Mouse (Mus musculus): ENCODE measurements around the gene Aoc2. TPM values are rescaled to one million over a fixed set of nuclear protein-coding genes. Genes with fewer than 3 reads are reported as not detected.

Aoc2 gene
- polyA plus RNA-seq (2012), result 1.9 and 2.8 TPM in 2 replicates

DNA sequence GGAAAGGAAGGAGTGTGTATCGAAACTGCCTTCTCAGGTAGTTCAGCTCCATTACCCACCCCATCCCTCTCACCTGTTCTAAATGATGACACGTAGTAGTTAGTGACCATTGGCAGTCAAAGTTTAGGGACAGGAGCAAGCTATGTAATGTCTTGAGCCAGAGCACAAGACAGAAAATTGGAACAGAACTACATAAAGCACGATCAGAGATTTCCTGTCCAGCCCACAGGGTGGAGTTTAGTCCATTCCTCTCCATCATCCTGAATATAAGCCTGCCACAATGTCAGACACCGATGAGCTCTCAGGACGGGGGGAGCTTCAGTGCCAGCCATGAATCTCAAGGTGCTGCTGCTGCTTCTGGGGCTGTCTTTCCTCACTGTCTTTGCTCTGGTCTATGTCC, at the start of gene Aoc2:
Gene Aoc2, plus strand, starts transcription at position 301 of the 400 bp plus-strand sequence.
- Histone ChIP-seq H3K27me3 (ENCODE audit: control insufficient read depth) (no peaks in the 10 kb centered on the region), H3K4me1 (ENCODE audit: control insufficient read depth) (peaks cover 23% of the 10 kb centered on the region), H3K9me3 (ENCODE audit: control insufficient read depth, low read length) (no peaks in the 10 kb centered on the region), H3K36me3 (ENCODE audit: control insufficient read depth) (peaks cover 92% of the 10 kb centered on the region), H3K4me3 (replicated peaks) (no peak within 1 kb of the TSS)
- TF ChIP-seq TAL1 (IDR thresholded peaks at IDR 0.05; ENCODE audit: low read length), result no peak
- no peak for TF ChIP-seq GATA1 (IDR thresholded peaks at IDR 0.05; ENCODE audit: low read length)

DNA sequence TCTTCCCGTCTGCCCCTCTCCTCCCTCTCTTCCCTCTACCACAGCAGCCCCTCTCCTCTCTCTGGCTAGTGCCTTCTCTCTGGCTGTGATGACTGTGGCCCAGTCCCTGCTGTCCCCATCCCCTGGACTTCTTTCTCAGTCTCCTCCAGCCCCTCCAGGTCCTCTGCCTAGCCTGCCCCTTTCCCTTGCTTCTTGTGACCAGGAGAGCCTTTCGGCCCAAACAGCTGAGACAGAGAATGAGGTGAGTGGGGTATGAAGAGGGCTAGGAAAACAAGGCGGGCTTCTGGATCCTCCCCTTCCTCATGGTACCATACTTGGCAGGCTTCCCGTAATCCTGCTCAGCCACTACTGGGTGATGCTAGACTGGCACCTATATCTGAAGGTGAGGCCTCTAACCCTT, 49.6 kb upstream of the Aoc2 start:
- Histone ChIP-seq H3K4me3 (replicated peaks) (no peak overlapping the region), H3K4me1 (ENCODE audit: control insufficient read depth) (peaks cover 38% of the 10 kb centered on the region), H3K27me3 (ENCODE audit: control insufficient read depth) (peaks cover 3% of the 10 kb centered on the region), H3K36me3 (ENCODE audit: control insufficient read depth) (peaks cover 47% of the 10 kb centered on the region), H3K9me3 (ENCODE audit: control insufficient read depth, low read length) (no peaks in the 10 kb centered on the region)
- TF ChIP-seq GATA1 (IDR thresholded peaks at IDR 0.05; ENCODE audit: low read length) (no peak), TAL1 (IDR thresholded peaks at IDR 0.05; ENCODE audit: low read length) (no peak)

DNA sequence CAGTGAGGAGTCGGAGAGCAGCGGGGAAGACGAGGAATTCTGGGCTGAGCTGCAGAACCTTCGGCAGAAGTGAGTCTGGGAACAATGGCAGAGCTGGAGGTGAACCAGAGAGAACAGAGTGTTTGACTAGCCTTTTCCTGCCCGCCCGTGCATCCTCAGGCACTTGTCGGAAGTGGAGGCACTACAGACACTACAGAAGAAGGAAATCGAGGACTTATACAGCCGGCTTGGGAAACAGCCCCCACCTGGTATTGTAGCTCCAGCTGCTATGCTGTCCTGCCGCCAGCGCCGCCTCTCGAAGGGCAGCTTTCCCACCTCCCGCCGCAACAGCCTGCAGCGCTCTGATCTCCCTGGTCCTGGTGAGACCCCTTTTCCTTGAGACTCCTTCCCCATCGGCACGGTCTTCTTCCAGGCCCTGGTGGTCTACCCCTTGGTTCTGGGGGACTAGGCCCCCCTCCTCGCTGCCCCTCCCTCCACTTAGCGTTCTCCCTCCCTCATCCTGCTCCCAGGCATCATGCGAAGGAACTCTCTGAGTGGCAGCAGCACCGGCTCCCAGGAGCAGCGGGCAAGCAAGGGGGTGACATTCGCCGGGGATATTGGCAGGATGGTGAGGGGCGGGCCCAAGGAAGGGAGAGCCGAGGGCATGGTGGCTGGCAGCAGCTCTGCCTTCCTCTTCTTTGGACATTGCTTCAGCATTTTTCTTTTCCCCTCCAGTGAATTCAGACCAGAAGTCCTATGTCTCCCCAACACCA, 48.4 kb upstream of the Aoc2 start:
- Histone ChIP-seq H3K4me1 (ENCODE audit: control insufficient read depth) (peaks cover 38% of the 10 kb centered on the region), H3K27me3 (ENCODE audit: control insufficient read depth) (peaks cover 8% of the 10 kb centered on the region), H3K36me3 (ENCODE audit: control insufficient read depth) (peaks cover 47% of the 10 kb centered on the region), H3K9me3 (ENCODE audit: control insufficient read depth, low read length) (no peaks in the 10 kb centered on the region), H3K4me3 (replicated peaks) (peak overlapping the region; percentile 10)
- TF ChIP-seq TAL1 (IDR thresholded peaks at IDR 0.05; ENCODE audit: low read length), result no peak
- TF ChIP-seq GATA1 (IDR thresholded peaks at IDR 0.05; ENCODE audit: low read length), result no peak

DNA sequence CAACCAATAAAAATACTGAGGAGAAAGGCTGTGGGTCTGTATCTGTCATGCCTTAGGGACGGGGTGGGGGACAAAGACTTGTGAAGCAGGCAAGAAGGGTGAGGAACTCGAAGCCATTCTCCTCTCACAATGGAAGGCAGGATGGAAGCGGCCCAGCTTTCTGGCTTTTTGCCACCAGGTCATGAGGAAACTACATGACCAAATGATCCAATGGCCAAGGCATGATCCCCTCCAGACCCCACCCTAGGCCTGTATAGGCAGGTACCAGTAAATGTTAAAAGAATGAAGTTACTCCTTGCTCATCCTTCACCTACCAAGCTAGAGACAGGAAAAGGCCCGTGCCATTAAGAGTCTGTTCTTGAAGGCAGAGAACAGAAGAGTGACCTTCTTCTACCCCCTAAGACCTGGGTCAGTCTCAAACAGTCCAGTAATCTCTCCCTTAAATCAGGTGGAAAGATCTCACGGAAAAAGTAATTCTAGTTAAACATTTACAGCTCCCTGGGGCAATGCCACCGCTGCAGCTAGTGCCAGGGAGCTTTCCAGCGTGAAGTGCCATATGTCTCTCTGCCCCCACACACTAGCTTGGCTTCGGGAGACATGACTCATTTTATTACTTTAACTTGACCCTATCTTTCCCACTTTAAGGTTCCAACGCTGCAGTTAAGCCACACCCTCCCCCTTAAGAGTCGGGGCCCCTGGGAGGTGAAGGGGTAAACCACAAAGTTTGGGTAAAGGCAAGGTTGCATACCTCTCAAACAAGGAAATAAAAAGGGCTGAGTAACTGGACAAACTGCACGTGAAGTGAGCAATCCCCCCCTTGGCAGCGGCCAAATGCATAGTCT, 47.3 kb upstream of the Aoc2 start:
- Histone ChIP-seq H3K27me3 (ENCODE audit: control insufficient read depth) (peaks cover 5% of the 10 kb centered on the region), H3K4me1 (ENCODE audit: control insufficient read depth) (peaks cover 38% of the 10 kb centered on the region), H3K9me3 (ENCODE audit: control insufficient read depth, low read length) (no peaks in the 10 kb centered on the region), H3K4me3 (replicated peaks) (peak overlapping the region; percentile 83), H3K36me3 (ENCODE audit: control insufficient read depth) (peaks cover 43% of the 10 kb centered on the region)
- TF ChIP-seq GATA1 (IDR thresholded peaks at IDR 0.05; ENCODE audit: low read length), result peak; percentile 46
- no peak for TF ChIP-seq TAL1 (IDR thresholded peaks at IDR 0.05; ENCODE audit: low read length)

DNA sequence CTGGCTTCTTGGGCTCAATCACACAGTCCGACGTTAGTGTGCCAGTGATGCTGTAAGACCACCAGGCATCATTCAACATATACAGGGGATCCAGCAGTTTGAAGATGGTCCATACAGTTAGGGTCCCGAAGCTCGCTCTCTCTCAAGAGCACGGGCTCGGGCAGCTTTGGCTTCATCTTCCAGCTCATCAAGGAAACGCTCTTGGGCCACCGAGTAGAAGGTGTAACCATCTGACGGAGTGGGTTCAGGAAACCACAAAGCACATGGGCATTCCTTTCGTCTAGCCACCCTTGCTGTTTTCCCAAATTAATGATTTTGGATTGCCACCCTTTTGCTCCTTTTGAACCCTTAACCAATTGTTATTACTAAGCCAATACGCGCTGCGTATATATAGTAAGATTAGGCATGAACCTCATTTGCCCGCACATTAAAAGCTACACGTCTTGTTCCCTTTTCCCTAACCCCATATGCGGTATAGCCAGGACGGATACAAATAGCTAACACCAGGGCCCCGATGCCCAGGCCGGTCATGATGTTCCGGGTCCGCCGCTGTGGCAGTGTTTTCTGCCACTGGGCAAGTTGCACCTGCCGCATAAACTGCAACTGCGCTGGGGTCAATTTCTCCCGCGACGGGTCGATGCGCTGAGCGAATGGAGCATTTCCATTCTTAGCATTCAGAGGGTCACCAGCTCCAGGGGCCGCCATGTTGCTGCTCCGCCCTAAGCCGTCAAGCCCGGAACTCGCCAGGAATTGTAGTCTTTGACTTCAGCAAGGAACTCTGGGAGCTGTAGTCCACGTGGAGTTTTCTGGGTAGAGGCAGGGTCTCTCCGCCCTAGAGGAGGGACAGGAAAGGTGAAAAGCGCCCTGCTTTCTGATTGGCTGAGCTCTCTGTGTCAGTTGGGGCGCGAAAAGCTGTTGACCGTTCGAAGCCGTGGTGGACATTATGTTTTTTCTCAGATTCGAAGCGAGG, 46.4 kb upstream of the Aoc2 start, which contains the start of the genes Cntd1 and Coa3:
Gene Cntd1, plus strand, starts transcription at position 790 of the 970 bp plus-strand sequence.
Gene Coa3, minus strand, starts transcription at position 892 of the 970 bp plus-strand sequence.
- peaks cover 41% of the 10 kb centered on the region for H3K36me3 ChIP-seq (ENCODE audit: control insufficient read depth)
- TF ChIP-seq GATA1 (IDR thresholded peaks at IDR 0.05; ENCODE audit: low read length) (no peak), TAL1 (IDR thresholded peaks at IDR 0.05; ENCODE audit: low read length) (no peak)
- no peaks in the 10 kb centered on the region for H3K9me3 ChIP-seq (ENCODE audit: control insufficient read depth, low read length)
- H3K27me3 ChIP-seq (ENCODE audit: control insufficient read depth), result peaks cover 5% of the 10 kb centered on the region
- peaks cover 38% of the 10 kb centered on the region for H3K4me1 ChIP-seq (ENCODE audit: control insufficient read depth)
- peak within 1 kb of the TSS; percentile 83 for H3K4me3 ChIP-seq (replicated peaks)

DNA sequence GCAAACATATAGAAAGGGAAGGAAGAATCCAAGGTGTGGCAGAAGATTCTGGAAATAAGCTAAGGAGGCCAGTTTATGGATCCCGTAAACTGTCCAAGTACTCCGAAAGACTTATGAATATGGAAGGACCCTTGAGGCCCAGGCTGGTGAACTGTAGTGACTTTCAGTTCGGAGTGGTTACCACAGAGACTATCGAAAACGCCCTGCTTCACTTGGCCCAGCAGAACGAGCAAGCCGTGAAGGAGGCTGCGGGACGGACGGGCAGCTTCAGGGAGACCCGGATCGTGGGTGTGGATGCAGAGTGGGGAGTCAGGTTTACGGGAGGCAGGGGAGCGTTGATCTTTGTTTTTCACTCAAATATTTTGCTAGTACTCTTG, 45.7 kb upstream of the Aoc2 start:
- no peaks in the 10 kb centered on the region for H3K9me3 ChIP-seq (ENCODE audit: control insufficient read depth, low read length)
- H3K4me1 ChIP-seq (ENCODE audit: control insufficient read depth), result peaks cover 38% of the 10 kb centered on the region
- peaks cover 42% of the 10 kb centered on the region for H3K36me3 ChIP-seq (ENCODE audit: control insufficient read depth)
- TF ChIP-seq GATA1 (IDR thresholded peaks at IDR 0.05; ENCODE audit: low read length) (no peak), TAL1 (IDR thresholded peaks at IDR 0.05; ENCODE audit: low read length) (no peak)
- peak overlapping the region; percentile 83 for H3K4me3 ChIP-seq (replicated peaks)
- H3K27me3 ChIP-seq (ENCODE audit: control insufficient read depth), result peaks cover 5% of the 10 kb centered on the region

DNA sequence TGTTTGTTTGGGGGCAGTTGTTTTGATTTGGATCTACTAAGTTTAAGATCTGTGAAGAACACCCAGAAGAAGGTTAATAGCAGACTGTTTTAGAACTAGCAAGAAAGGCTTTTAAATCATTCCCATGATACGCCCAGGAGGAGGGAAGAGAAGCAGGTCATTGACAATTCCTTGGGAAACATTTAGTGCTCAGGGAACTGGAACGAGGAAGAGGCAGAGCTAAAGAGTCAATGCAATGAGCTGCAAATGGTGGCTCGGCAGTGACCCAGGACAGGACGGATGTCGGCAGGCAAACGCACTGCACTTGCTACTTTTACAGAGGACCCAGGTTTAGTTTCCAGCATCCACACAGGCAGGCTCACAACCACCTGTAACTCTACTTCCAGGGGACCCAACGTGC, 44.0 kb upstream of the Aoc2 start:
- no peak overlapping the region for H3K4me3 ChIP-seq (replicated peaks)
- no peaks in the 10 kb centered on the region for H3K9me3 ChIP-seq (ENCODE audit: control insufficient read depth, low read length)
- H3K4me1 ChIP-seq (ENCODE audit: control insufficient read depth), result peaks cover 38% of the 10 kb centered on the region
- peaks cover 5% of the 10 kb centered on the region for H3K27me3 ChIP-seq (ENCODE audit: control insufficient read depth)
- TF ChIP-seq GATA1 (IDR thresholded peaks at IDR 0.05; ENCODE audit: low read length) (no peak), TAL1 (IDR thresholded peaks at IDR 0.05; ENCODE audit: low read length) (no peak)
- H3K36me3 ChIP-seq (ENCODE audit: control insufficient read depth), result peaks cover 48% of the 10 kb centered on the region

DNA sequence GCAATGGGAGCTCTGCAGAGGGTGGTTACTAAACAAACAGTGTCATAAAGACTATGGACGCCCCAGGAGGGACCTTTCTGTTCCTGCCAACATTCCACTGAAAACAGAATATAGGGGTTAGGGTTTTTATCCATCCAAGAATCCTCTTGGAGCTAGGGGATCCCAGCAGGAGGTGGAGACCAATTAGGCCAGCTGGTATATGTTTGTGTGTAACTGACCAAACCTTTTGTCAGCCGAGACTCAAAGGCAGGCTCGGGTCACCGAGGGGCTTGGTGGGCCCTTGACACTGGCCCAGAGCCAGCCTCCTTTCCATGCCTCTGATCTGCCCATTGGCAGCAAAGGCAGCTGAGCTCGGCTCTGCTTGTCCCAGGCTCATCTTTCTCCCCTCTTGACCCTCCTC, 42.0 kb upstream of the Aoc2 start:
- no peak for TF ChIP-seq GATA1 (IDR thresholded peaks at IDR 0.05; ENCODE audit: low read length)
- H3K9me3 ChIP-seq (ENCODE audit: control insufficient read depth, low read length), result no peaks in the 10 kb centered on the region
- peaks cover 48% of the 10 kb centered on the region for H3K36me3 ChIP-seq (ENCODE audit: control insufficient read depth)
- H3K4me1 ChIP-seq (ENCODE audit: control insufficient read depth), result peaks cover 17% of the 10 kb centered on the region
- H3K27me3 ChIP-seq (ENCODE audit: control insufficient read depth), result peaks cover 5% of the 10 kb centered on the region
- no peak overlapping the region for H3K4me3 ChIP-seq (replicated peaks)
